Mouse (Mus musculus) kidney, postnatal 0 days (tissue): Measurements from ENCODE around the gene Gm8439. TPM values are rescaled to one million over a fixed set of nuclear protein-coding genes. Genes with fewer than 3 reads are reported as not detected.

ENCODE experiments used
- ATAC-seq: fragments of 200-750 bp; cut with Nextera tagmentation; replicated peaks from 2 replicates; pipeline ENCODE4 v1.8.0; 2017; ENCODE audit warnings: low read depth, moderate number of reproducible peaks, moderate TSS enrichment, moderate library complexity; ENCODE audit not compliant: low FRiP score
- DNase-seq: peaks from one replicate; pipeline ENCODE4 v3.0.0-alpha.2; 2016; ENCODE audit warnings: low spot score
- H3K27ac ChIP-seq: fragments of 300-500 bp; sonication (generic); 2 replicates; pipeline ENCODE4 v1.5.1; 2014; ENCODE audit warnings: mild to moderate bottlenecking
- H3K27me3 ChIP-seq: fragments of 300-500 bp; sonication (generic); 2 replicates; pipeline ENCODE4 v1.6.1; 2014; ENCODE audit warnings: low read length, mixed read lengths; ENCODE audit not compliant: insufficient read depth
- H3K36me3 ChIP-seq: fragments of 300-500 bp; sonication (generic); 2 replicates; pipeline ENCODE4 v1.6.1; 2014; ENCODE audit warnings: low read length, mixed read lengths; ENCODE audit not compliant: insufficient read depth
- H3K4me1 ChIP-seq: fragments of 300-500 bp; sonication (generic); replicated peaks from 2 replicates; pipeline ENCODE4 v1.6.1; 2014; ENCODE audit warnings: antibody characterized with exemption, low read length, mixed read lengths; ENCODE audit not compliant: insufficient read depth
- H3K4me2 ChIP-seq: fragments of 300-500 bp; sonication (generic); 2 replicates; pipeline ENCODE4 v1.6.1; 2014; ENCODE audit warnings: mild to moderate bottlenecking, low read length, moderate library complexity, mixed read lengths
- H3K4me3 ChIP-seq: fragments of 300-500 bp; sonication (generic); replicated peaks from 2 replicates; pipeline ENCODE4 v1.5.1; 2014; ENCODE audit warnings: low read depth, low read length
- H3K9ac ChIP-seq: fragments of 300-500 bp; sonication (generic); 2 replicates; pipeline ENCODE4 v1.6.1; 2014; ENCODE audit warnings: low read depth, low read length
- H3K9me3 ChIP-seq: fragments of 300-500 bp; sonication (generic); replicated peaks from 2 replicates; pipeline ENCODE4 v1.6.1; 2016; ENCODE audit warnings: low read length, inconsistent platforms, mixed read lengths
- CTCF ChIP-seq: IDR thresholded peaks from 2 replicates; pipeline ENCODE4 v1.5.1; 2016; ENCODE audit warnings: antibody characterized with exemption, low read depth, mild to moderate bottlenecking, moderate library complexity
- WGBS: fragments of 180-500 bp; shearing (Covaris S2); extraction: QIAGEN DNeasy Blood & Tissue Kit; methylation state at CpG from one replicate; pipeline ENCODE4 v1.1.7; 2014; 5-methylcytosine and 5-hydroxymethylcytosine counted together
- polyA plus RNA-seq: library from polyadenylated mRNA; unstranded; fragments of >200 nt; fragmentation: Nextera tagmentation; extraction: Ambion mirVana; gene quantifications from 2 replicates; pipeline ENCODE4 v1.2.1, GENCODE M21; 2015

The Gm8439 gene
- 0.38 and 0.54 TPM in 2 replicates for polyA plus RNA-seq

GRCm38 (mm10) chr4:120588445-120588844 is at the start of gene Gm8439:
TSS of gene Gm8439 (plus strand) at chr4:120588745.
- Histone ChIP-seq H3K27ac (peak within 1 kb of the TSS; percentile 14; the same call in 1 of the 2 replicates), H3K4me3 (no peak within 1 kb of the TSS)
- WGBS, result 17% methylated on average over 4 of the region's 4 CpGs

GRCm38 (mm10) chr4:120544896-120545295 is 43.6 kb upstream of the Gm8439 start:
- H3K4me1 ChIP-seq, result no peaks in the 10 kb centered on the region
- H3K4me3 ChIP-seq, result no peak overlapping the region
- no peaks in the 10 kb centered on the region for H3K27me3 ChIP-seq
- no peak for ATAC-seq
- H3K9ac ChIP-seq, result no peak overlapping the region
- no peak overlapping the region for H3K4me2 ChIP-seq
- H3K27ac ChIP-seq, result no peak overlapping the region
- WGBS, result 90% methylated on average over 1 of the region's 1 CpGs
- no peak for DNase-seq
- no peaks in the 10 kb centered on the region for H3K9me3 ChIP-seq
- peaks cover 77% of the 10 kb centered on the region for H3K36me3 ChIP-seq
- no peak for TF ChIP-seq CTCF

More at GRCm38 (mm10) chr4:120588445-120588844, at the start of gene Gm8439:
- 0 out of 2 replicates have a peak, but pooled peaks cover 4% of the 10 kb centered on the region for H3K4me1 ChIP-seq
- H3K4me2 ChIP-seq, result no peak within 1 kb of the TSS
- TF ChIP-seq CTCF, result no peak
- H3K9me3 ChIP-seq, result no peaks in the 10 kb centered on the region
- ATAC-seq, result no peak
- DNase-seq, result no peak
- H3K36me3 ChIP-seq, result no peaks in the 10 kb centered on the region
- H3K9ac ChIP-seq, result no peak within 1 kb of the TSS
- H3K27me3 ChIP-seq, result no peaks in the 10 kb centered on the region

GRCm38 (mm10) chr4:120556592-120556991 is 32.0 kb upstream of the Gm8439 start:
- Histone ChIP-seq H3K9me3 (no peaks in the 10 kb centered on the region), H3K27me3 (no peaks in the 10 kb centered on the region), H3K4me2 (no peak overlapping the region), H3K27ac (no peak overlapping the region), H3K9ac (no peak overlapping the region), H3K36me3 (peaks cover 44% of the 10 kb centered on the region), H3K4me3 (no peak overlapping the region), H3K4me1 (no peaks in the 10 kb centered on the region)
- TF ChIP-seq CTCF, result no peak
- WGBS, result 91% methylated on average over 6 of the region's 6 CpGs
- DNase-seq (no peak), ATAC-seq (no peak)

GRCm38 (mm10) chr4:120565726-120566125 is 22.8 kb upstream of the Gm8439 start:
- ATAC-seq, result no peak
- no peaks in the 10 kb centered on the region for H3K9me3 ChIP-seq
- 85% methylated on average over 2 of the region's 2 CpGs for WGBS
- TF ChIP-seq CTCF, result no peak
- H3K4me3 ChIP-seq, result no peak overlapping the region
- H3K4me2 ChIP-seq, result no peak overlapping the region
- H3K27ac ChIP-seq, result no peak overlapping the region
- no peaks in the 10 kb centered on the region for H3K27me3 ChIP-seq
- no peak overlapping the region for H3K9ac ChIP-seq
- H3K36me3 ChIP-seq, result peaks cover 30% of the 10 kb centered on the region
- peak; percentile 13 for DNase-seq
- H3K4me1 ChIP-seq, result peaks cover 14% of the 10 kb centered on the region; the same call in 1 of the 2 replicates

- Histone ChIP-seq H3K4me3 (no peak overlapping the region), H3K36me3 (peaks cover 16% of the 10 kb centered on the region; the same call in 1 of the 2 replicates), H3K4me2 (peak overlapping the region; percentile 66), H3K27me3 (no peaks in the 10 kb centered on the region), H3K9ac (no peak overlapping the region), H3K9me3 (no peaks in the 10 kb centered on the region), H3K4me1 (peaks cover 18% of the 10 kb centered on the region), H3K27ac (peak overlapping the region; percentile 44)
- no peak for TF ChIP-seq CTCF
- DNase-seq, result peak; percentile 81
- 16% methylated on average over 5 of the region's 5 CpGs for WGBS
- no peak for ATAC-seq
Observed at GRCm38 (mm10) chr4:120568005-120568404, 20.5 kb upstream of the Gm8439 start.

GRCm38 (mm10) chr4:120569025-120569424 is 19.5 kb upstream of the Gm8439 start:
- DNase-seq (peak; percentile 11), ATAC-seq (no peak)
- H3K36me3 ChIP-seq, result 0 out of 2 replicates have a peak, but pooled peaks cover 7% of the 10 kb centered on the region
- H3K4me2 ChIP-seq, result peak overlapping the region; percentile 66
- H3K4me1 ChIP-seq, result peaks cover 18% of the 10 kb centered on the region
- H3K9me3 ChIP-seq, result no peaks in the 10 kb centered on the region
- H3K9ac ChIP-seq, result peak overlapping the region; percentile 84
- H3K27ac ChIP-seq, result 0 out of 2 replicates have a peak overlapping the region, but pooled peaks have one; percentile 85
- H3K4me3 ChIP-seq, result peak overlapping the region; percentile 64
- no peaks in the 10 kb centered on the region for H3K27me3 ChIP-seq
- no peak for TF ChIP-seq CTCF
- 3% methylated on average over 4 of the region's 4 CpGs for WGBS
